Mouse (Mus musculus) neural tube, embryonic 12.5 days (tissue): ENCODE results near the gene Plpp7. TPM values are rescaled to one million over a fixed set of nuclear protein-coding genes. Genes with fewer than 3 reads are reported as not detected.
A peak's percentile ranks its signal among the peaks of the same experiment; 100 is the strongest.

Experiments used
- ATAC-seq: fragments of 200-750 bp; cut with Nextera tagmentation; 2 replicates; pipeline ENCODE4 v1.8.0; 2017; ENCODE audit warnings: low read depth, mild to moderate bottlenecking, moderate TSS enrichment, moderate library complexity; ENCODE audit not compliant: low FRiP score
- H3K27ac ChIP-seq: fragments of 300-500 bp; sonication (generic); 2 replicates; pipeline ENCODE4 v1.5.1; 2016
- H3K27me3 ChIP-seq: fragments of 300-500 bp; sonication (generic); replicated peaks from 2 replicates; pipeline ENCODE4 v1.6.1; 2016; ENCODE audit warnings: mild to moderate bottlenecking
- H3K36me3 ChIP-seq: fragments of 300-500 bp; sonication (generic); 2 replicates; pipeline ENCODE4 v1.6.1; 2016; ENCODE audit warnings: mild to moderate bottlenecking
- H3K4me1 ChIP-seq: fragments of 300-500 bp; sonication (generic); 2 replicates; pipeline ENCODE4 v1.6.1; 2016
- H3K4me2 ChIP-seq: fragments of 300-500 bp; sonication (generic); replicated peaks from 2 replicates; pipeline ENCODE4 v1.6.1; 2016; ENCODE audit warnings: mild to moderate bottlenecking
- H3K4me3 ChIP-seq: fragments of 300-500 bp; sonication (generic); 2 replicates; pipeline ENCODE4 v1.5.1; 2016
- H3K9ac ChIP-seq: fragments of 300-500 bp; sonication (generic); 2 replicates; pipeline ENCODE4 v1.6.1; 2016; ENCODE audit warnings: mild to moderate bottlenecking
- H3K9me3 ChIP-seq: fragments of 300-500 bp; sonication (generic); 2 replicates; pipeline ENCODE4 v1.6.1; 2016; ENCODE audit warnings: mild to moderate bottlenecking
- WGBS: fragments of 180-500 bp; shearing (Covaris S2); methylation state at CpG from one replicate; pipeline ENCODE4 v1.1.7; 2016; 5-methylcytosine and 5-hydroxymethylcytosine counted together
- polyA plus RNA-seq: library from polyadenylated mRNA; unstranded; fragments of >200 nt; fragmentation: Nextera tagmentation; extraction: Ambion mirVana; gene quantifications from 2 replicates; pipeline ENCODE4 v1.2.1, GENCODE M21; 2016

Gene Plpp7
- polyA plus RNA-seq = 13.7 and 14.9 TPM in 2 replicates

DNA sequence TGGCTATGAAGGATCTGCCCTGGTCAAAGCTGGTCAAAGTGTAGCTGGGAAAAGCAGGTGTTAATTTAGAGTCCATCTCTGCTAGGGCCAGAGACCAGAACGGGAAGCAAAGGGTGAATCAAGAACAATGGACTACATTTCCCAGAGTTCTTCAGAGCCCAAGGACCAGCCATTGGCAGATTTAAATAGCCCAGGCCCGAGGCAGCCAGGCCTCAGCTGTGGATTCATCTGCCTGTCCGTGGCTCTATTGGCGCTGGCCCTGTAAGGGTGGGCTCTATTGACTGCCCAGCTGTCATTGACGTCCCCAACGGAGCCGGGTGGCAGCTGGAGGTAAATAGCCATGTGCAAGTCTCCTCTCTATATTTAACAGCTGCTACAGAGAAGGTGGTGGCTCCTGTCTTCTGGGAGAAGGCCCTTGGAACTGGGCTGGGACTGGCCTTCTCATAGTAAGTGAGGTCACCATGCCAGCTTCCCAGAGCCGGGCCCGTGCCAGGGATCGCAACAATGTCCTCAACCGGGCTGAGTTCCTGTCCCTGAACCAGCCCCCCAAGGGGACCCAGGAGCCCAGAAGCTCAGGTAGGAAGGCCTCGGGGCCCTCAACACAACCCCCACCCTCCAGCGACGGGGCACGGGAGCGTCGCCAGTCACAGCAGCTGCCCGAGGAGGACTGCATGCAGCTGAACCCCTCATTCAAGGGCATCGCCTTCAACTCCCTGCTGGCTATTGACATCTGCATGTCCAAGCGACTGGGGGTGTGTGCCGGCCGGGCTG, at the start of gene Plpp7:
Gene Plpp7 (plus strand): TSS at position 178 of the 771 bp plus-strand sequence.
- Histone ChIP-seq H3K36me3 (no peaks in the 10 kb centered on the region), H3K9me3 (no peaks in the 10 kb centered on the region), H3K4me2 (peak within 1 kb of the TSS; percentile 72), H3K27ac (peak within 1 kb of the TSS; percentile 74), H3K4me1 (peaks cover 25% of the 10 kb centered on the region), H3K9ac (peak within 1 kb of the TSS; percentile 70), H3K4me3 (peak within 1 kb of the TSS; percentile 38), H3K27me3 (no peaks in the 10 kb centered on the region)
- peak; percentile 94 for ATAC-seq
- 46% methylated on average over 22 of the region's 22 CpGs for WGBS

DNA sequence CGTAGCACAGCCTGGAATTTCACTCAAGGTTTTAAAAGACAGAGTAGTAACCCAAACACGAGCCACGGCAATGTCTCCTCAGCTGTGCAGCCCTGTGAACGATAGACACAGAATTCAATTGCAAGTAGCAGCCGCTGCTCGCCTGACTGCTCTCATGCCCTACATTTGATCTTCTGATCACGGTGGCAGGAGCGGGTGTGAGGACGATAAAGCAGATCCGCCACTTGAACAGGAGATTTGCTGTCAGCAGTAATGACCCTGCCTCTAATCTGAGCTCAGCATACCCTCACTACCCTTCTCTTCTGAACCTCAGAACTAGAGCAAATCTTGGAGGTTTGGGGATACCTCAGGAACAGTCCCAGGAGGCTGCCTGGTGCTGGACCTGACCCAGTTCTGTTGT, 49.3 kb upstream of the Plpp7 start:
- H3K27me3 ChIP-seq = no peaks in the 10 kb centered on the region
- H3K4me3 ChIP-seq = no peak overlapping the region
- H3K4me1 ChIP-seq = no peaks in the 10 kb centered on the region
- 90% methylated on average over 10 of the region's 10 CpGs for WGBS
- no peak overlapping the region for H3K4me2 ChIP-seq
- H3K27ac ChIP-seq = no peak overlapping the region
- no peak for ATAC-seq
- H3K36me3 ChIP-seq = peaks cover 87% of the 10 kb centered on the region
- H3K9ac ChIP-seq = no peak overlapping the region
- H3K9me3 ChIP-seq = no peaks in the 10 kb centered on the region

- H3K9ac ChIP-seq = no peak overlapping the region
- H3K9me3 ChIP-seq = no peaks in the 10 kb centered on the region
- no peak overlapping the region for H3K27ac ChIP-seq
- ATAC-seq = no peak
- H3K4me3 ChIP-seq = no peak overlapping the region
- H3K36me3 ChIP-seq = peaks cover 88% of the 10 kb centered on the region
- H3K4me1 ChIP-seq = no peaks in the 10 kb centered on the region
- H3K4me2 ChIP-seq = no peak overlapping the region
- H3K27me3 ChIP-seq = no peaks in the 10 kb centered on the region
- WGBS = 91% methylated on average over 10 of the region's 10 CpGs
These were observed 48.0 kb upstream of the Plpp7 start for GRCm38 (mm10) chr2:32047323-32047722.

GRCm38 (mm10) chr2:32051791-32052190, 43.5 kb upstream of the Plpp7 start:
- 86% methylated on average over 8 of the region's 8 CpGs for WGBS
- Histone ChIP-seq H3K27me3 (no peaks in the 10 kb centered on the region), H3K9me3 (no peaks in the 10 kb centered on the region), H3K36me3 (peaks cover 60% of the 10 kb centered on the region), H3K4me3 (no peak overlapping the region), H3K27ac (no peak overlapping the region), H3K4me1 (0 out of 2 replicates have a peak, but pooled peaks cover 5% of the 10 kb centered on the region), H3K9ac (no peak overlapping the region), H3K4me2 (no peak overlapping the region)
- no peak for ATAC-seq

GRCm38 (mm10) chr2:32052418-32052817, 42.9 kb upstream of the Plpp7 start:
- Histone ChIP-seq H3K4me1 (0 out of 2 replicates have a peak, but pooled peaks cover 5% of the 10 kb centered on the region), H3K4me2 (no peak overlapping the region), H3K27ac (no peak overlapping the region), H3K9me3 (no peaks in the 10 kb centered on the region), H3K9ac (no peak overlapping the region), H3K27me3 (no peaks in the 10 kb centered on the region), H3K4me3 (no peak overlapping the region), H3K36me3 (peaks cover 53% of the 10 kb centered on the region)
- ATAC-seq = no peak
- WGBS = 94% methylated on average over 7 of the region's 7 CpGs

GRCm38 (mm10) chr2:32055357-32055965, 39.9 kb upstream of the Plpp7 start:
- Histone ChIP-seq H3K27ac (no peak overlapping the region), H3K9ac (no peak overlapping the region), H3K36me3 (peaks cover 27% of the 10 kb centered on the region), H3K27me3 (no peaks in the 10 kb centered on the region; the same call in 1 of the 2 replicates), H3K4me2 (no peak overlapping the region), H3K4me3 (no peak overlapping the region), H3K9me3 (no peaks in the 10 kb centered on the region), H3K4me1 (0 out of 2 replicates have a peak, but pooled peaks cover 5% of the 10 kb centered on the region)
- 57% methylated on average over 7 of the region's 7 CpGs for WGBS
- ATAC-seq = no peak

DNA sequence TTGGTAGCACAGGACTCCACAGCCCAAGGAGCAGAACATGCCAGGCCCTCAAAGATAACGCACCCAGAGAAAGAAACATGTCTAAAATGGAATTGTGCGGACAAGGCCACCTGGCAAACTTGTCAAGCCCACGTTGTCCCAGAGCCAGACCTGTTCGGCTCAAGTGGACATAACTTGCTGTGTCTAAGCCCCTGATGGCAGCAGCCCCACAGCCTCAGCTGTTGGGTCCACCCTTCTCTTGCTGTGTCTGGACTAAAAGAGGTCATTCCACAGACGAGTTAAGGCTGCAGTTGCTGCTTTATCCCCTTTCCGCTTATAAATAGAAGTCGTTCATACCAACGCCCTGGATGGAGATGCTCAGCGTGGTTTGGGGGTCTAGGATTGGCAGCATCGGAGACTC, 38.8 kb upstream of the Plpp7 start:
- H3K27ac ChIP-seq = no peak overlapping the region
- 0 out of 2 replicates have a peak, but pooled peaks cover 5% of the 10 kb centered on the region for H3K4me1 ChIP-seq
- no peaks in the 10 kb centered on the region; the same call in 1 of the 2 replicates for H3K27me3 ChIP-seq
- peaks cover 18% of the 10 kb centered on the region for H3K36me3 ChIP-seq
- H3K4me3 ChIP-seq = no peak overlapping the region
- WGBS = 91% methylated on average over 10 of the region's 10 CpGs
- H3K9ac ChIP-seq = no peak overlapping the region
- H3K4me2 ChIP-seq = no peak overlapping the region
- no peak for ATAC-seq
- no peaks in the 10 kb centered on the region for H3K9me3 ChIP-seq

GRCm38 (mm10) chr2:32057360-32057759, 38.0 kb upstream of the Plpp7 start:
- H3K4me3 ChIP-seq = no peak overlapping the region
- peaks cover 10% of the 10 kb centered on the region for H3K36me3 ChIP-seq
- H3K4me1 ChIP-seq = 0 out of 2 replicates have a peak, but pooled peaks cover 5% of the 10 kb centered on the region
- no peaks in the 10 kb centered on the region; the same call in 1 of the 2 replicates for H3K27me3 ChIP-seq
- H3K9me3 ChIP-seq = no peaks in the 10 kb centered on the region
- H3K9ac ChIP-seq = no peak overlapping the region
- ATAC-seq = no peak
- no peak overlapping the region for H3K27ac ChIP-seq
- 88% methylated on average over 2 of the region's 2 CpGs for WGBS
- no peak overlapping the region for H3K4me2 ChIP-seq

- Histone ChIP-seq H3K9ac (no peak overlapping the region), H3K4me1 (0 out of 2 replicates have a peak, but pooled peaks cover 5% of the 10 kb centered on the region), H3K4me2 (no peak overlapping the region), H3K36me3 (peaks cover 6% of the 10 kb centered on the region; the same call in 1 of the 2 replicates), H3K4me3 (no peak overlapping the region), H3K27ac (no peak overlapping the region), H3K9me3 (no peaks in the 10 kb centered on the region), H3K27me3 (no peaks in the 10 kb centered on the region; the same call in 1 of the 2 replicates)
- 76% methylated on average over 4 of the region's 4 CpGs for WGBS
- ATAC-seq = no peak
These were observed 37.5 kb upstream of the Plpp7 start for GRCm38 (mm10) chr2:32057794-32058193.

DNA sequence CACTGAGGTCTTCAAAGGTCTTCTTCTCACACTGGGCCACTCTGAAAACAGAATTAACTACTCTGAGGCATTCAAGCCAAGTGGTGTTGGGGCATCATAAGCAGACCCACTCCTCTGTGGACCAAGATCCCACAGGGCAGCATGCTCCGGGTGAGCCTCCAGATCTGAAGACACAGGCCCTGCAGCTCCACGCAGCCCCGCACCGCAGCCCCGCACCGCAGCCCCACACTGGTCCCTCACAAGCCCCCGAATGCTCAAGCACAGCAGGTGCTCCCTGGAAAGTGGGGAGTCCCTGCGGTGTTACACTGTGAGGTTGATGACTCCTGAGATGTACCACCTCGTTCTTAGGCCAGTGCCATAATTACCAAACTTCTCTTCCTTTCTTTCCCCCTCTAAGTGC, 37.1 kb upstream of the Plpp7 start:
- no peak overlapping the region for H3K4me3 ChIP-seq
- H3K9ac ChIP-seq = no peak overlapping the region
- no peak overlapping the region for H3K4me2 ChIP-seq
- WGBS = 67% methylated on average over 9 of the region's 9 CpGs
- H3K9me3 ChIP-seq = no peaks in the 10 kb centered on the region
- no peak overlapping the region for H3K27ac ChIP-seq
- no peak for ATAC-seq
- no peaks in the 10 kb centered on the region; the same call in 1 of the 2 replicates for H3K27me3 ChIP-seq
- H3K36me3 ChIP-seq = peaks cover 6% of the 10 kb centered on the region; the same call in 1 of the 2 replicates
- H3K4me1 ChIP-seq = 0 out of 2 replicates have a peak, but pooled peaks cover 5% of the 10 kb centered on the region

DNA sequence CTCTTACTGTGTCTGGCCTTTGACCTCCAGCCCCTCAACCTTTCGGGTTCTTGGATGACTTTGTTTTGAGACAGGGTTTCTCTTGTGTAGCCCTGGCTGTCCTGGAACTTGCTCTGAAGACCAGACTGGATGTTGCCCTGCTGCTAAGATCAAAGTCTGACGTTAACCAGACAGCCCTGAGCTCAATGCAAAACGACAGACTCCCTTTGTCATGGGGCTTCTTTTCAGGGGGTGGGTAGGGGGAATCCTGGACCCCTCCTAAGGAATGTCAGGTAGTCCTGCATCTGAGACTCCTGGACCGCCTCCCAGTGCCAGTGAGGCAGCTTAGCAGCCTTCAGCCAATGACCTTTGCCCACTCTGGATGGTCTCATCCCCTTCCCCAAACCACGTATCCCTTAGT, 36.6 kb upstream of the Plpp7 start:
- no peaks in the 10 kb centered on the region; the same call in 1 of the 2 replicates for H3K27me3 ChIP-seq
- no peak overlapping the region for H3K9ac ChIP-seq
- ATAC-seq = no peak
- H3K36me3 ChIP-seq = peaks cover 2% of the 10 kb centered on the region; the same call in 1 of the 2 replicates
- no peak overlapping the region for H3K4me2 ChIP-seq
- 0 out of 2 replicates have a peak, but pooled peaks cover 5% of the 10 kb centered on the region for H3K4me1 ChIP-seq
- no peak overlapping the region for H3K27ac ChIP-seq
- no peak overlapping the region for H3K4me3 ChIP-seq
- WGBS = 37% methylated on average over 5 of the region's 5 CpGs
- H3K9me3 ChIP-seq = no peaks in the 10 kb centered on the region

DNA sequence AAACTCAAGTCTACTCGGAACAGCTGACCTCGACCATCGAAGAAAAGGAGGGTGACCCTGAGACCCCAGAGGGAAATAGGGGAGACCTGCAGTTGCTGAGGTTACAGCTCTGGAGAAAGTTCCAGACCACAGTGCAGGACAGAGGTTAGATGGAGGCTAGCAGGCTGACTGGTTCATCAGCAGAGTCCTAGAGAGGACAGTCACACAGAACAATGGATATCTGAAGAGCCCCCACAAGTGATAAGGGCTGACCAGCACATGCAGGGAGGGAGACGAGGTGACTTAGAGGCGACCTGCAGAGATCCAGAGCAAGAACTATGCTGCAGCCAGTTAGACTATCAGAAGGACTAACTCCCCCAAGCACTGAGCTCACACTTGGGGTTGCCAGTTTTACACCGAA, 35.7 kb upstream of the Plpp7 start:
- ATAC-seq = no peak
- Histone ChIP-seq H3K9ac (no peak overlapping the region), H3K4me2 (no peak overlapping the region), H3K4me1 (0 out of 2 replicates have a peak, but pooled peaks cover 5% of the 10 kb centered on the region), H3K36me3 (no peaks in the 10 kb centered on the region), H3K27me3 (no peaks in the 10 kb centered on the region; the same call in 1 of the 2 replicates), H3K27ac (no peak overlapping the region), H3K4me3 (no peak overlapping the region), H3K9me3 (no peaks in the 10 kb centered on the region)
- 81% methylated on average over 6 of the region's 6 CpGs for WGBS
